Mouse (Mus musculus): Measurements from ENCODE around the gene Acot4. TPM values are rescaled to one million over a fixed set of nuclear protein-coding genes. Genes with fewer than 3 reads are reported as not detected.
"Not testable (repeated sequence)": the region's sequence is repeated elsewhere in the genome, so short reads cannot be mapped to it uniquely, and the experiment has no call there.

The Acot4 gene
- polyA plus RNA-seq, 1 experiment, result 0.66 TPM

DNA sequence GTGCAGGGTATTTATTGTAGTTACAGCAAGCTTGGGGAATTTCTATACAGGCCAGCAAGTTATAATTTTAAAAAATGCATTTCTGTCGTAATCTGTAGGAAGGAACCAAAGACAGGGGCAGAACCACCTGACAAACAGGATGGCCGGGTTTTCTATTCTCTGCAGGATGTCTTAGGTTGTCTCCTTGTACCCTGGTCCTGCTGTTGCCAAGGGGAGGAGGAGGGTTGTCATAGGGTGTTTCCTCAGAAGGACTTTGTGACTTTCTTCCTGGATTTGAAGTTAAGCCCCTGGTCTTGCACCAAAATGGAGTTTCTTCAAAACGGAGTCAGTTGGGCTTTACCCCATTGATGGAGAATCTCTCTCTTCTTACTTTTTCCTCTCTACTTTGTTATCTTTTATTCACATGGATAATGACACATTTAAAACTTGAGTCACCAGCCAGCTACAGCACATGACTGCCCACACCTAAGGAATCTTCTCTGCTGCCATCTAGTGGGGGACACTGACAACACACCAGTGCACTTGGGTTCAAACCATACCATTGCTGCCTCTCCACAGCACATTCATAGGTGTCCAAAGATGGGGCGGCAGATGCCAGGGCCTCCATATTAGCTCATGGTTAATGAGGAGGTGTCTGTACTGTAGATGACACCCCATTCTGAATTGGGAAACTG, 7.4 kb upstream of the Acot4 start:
- no peaks in the 10 kb centered on the region for H3K4me1 ChIP-seq (replicated peaks; ENCODE audit: control insufficient read depth, insufficient read depth, low read length)
- DNase-seq, result peak; percentile 71
- WGBS, result 48% methylated on average over 4 of the region's 4 CpGs
- no peaks in the 10 kb centered on the region for H3K27me3 ChIP-seq (ENCODE audit: control insufficient read depth, insufficient read depth, low read length)
- no peak for TF ChIP-seq CTCF (IDR thresholded peaks at IDR 0.05; ENCODE audit: borderline replicate concordance, control insufficient read depth, extremely low read depth, insufficient read depth, low read length, poor library complexity)
- TF ChIP-seq POLR2A (IDR thresholded peaks at IDR 0.05; ENCODE audit: control insufficient read depth, extremely low read depth, insufficient read depth, low read length, poor library complexity), result no peak
- no peak overlapping the region for H3K4me3 ChIP-seq (ENCODE audit: control insufficient read depth, insufficient read depth, low read length)
- no peaks in the 10 kb centered on the region for H3K36me3 ChIP-seq (ENCODE audit: control insufficient read depth, insufficient read depth, low read length)
- no peak overlapping the region for H3K27ac ChIP-seq (ENCODE audit: control insufficient read depth, insufficient read depth, low read length)

- DNase-seq, result no peak
- Histone ChIP-seq H3K27me3 (ENCODE audit: control insufficient read depth, insufficient read depth, low read length) (no peaks in the 10 kb centered on the region), H3K36me3 (ENCODE audit: control insufficient read depth, insufficient read depth, low read length) (no peaks in the 10 kb centered on the region), H3K4me3 (ENCODE audit: control insufficient read depth, insufficient read depth, low read length) (no peak overlapping the region), H3K27ac (ENCODE audit: control insufficient read depth, insufficient read depth, low read length) (no peak overlapping the region), H3K4me1 (replicated peaks; ENCODE audit: control insufficient read depth, insufficient read depth, low read length) (no peaks in the 10 kb centered on the region)
- 92% methylated on average over 4 of the region's 4 CpGs for WGBS
- TF ChIP-seq CTCF (IDR thresholded peaks at IDR 0.05; ENCODE audit: borderline replicate concordance, control insufficient read depth, extremely low read depth, insufficient read depth, low read length, poor library complexity), result no peak
- TF ChIP-seq POLR2A (IDR thresholded peaks at IDR 0.05; ENCODE audit: control insufficient read depth, extremely low read depth, insufficient read depth, low read length, poor library complexity), result no peak
Measured at GRCm38 (mm10) chr12:84032854-84033253, 5.3 kb upstream of the Acot4 start.

DNA sequence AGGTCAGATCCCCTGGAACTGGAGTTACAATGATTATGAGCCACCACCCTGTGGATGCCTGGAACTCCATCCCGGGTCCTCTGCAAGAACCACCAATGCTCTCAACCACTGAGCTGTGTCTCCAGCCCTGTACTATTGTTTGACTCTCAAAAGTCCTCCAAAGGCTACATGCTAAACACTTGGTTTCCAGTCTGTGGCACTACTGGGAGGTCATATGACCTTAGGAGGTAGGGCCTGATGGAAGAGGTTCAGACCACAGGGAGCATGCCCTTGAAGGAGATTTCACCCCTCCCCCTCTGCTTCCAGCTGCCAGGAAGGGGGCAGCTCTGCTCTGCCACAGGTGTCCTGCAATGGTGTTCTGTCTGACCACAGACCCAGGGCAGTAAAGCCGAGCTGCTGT, 4.9 kb upstream of the Acot4 start:
- H3K27ac ChIP-seq (ENCODE audit: control insufficient read depth, insufficient read depth, low read length); DNase-seq: not testable (repeated sequence)
- 51% methylated on average over 2 of the region's 2 CpGs for WGBS

DNA sequence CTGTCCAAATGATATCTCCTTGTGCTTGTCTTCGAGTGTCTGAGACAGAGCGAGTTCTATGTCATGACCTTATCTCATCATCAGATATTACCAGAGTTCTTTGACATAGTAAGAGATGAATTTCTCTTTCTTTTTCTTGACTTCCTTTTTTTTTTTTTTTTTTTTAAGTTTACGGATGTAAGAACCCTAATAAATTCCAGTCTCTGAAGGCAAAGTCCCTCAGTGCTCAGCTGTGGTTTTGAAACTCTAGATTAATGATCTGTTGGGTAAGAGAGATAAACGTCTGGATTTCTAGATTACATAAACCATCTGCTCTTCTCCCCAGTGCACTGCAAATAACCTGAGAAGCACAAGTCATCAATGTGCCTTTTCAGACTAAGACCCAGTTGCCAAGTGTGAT, 4.1 kb upstream of the Acot4 start:
- whole genome bisulfite sequencing, result 5% methylated on average over 4 of the region's 4 CpGs
- no peak for TF ChIP-seq POLR2A (IDR thresholded peaks at IDR 0.05; ENCODE audit: control insufficient read depth, extremely low read depth, insufficient read depth, low read length, poor library complexity)
- TF ChIP-seq CTCF (IDR thresholded peaks at IDR 0.05; ENCODE audit: borderline replicate concordance, control insufficient read depth, extremely low read depth, insufficient read depth, low read length, poor library complexity), result no peak

More for the DNA sequence above, 4.9 kb upstream of the Acot4 start:
- H3K36me3 ChIP-seq (ENCODE audit: control insufficient read depth, insufficient read depth, low read length); H3K27me3 ChIP-seq (ENCODE audit: control insufficient read depth, insufficient read depth, low read length); H3K4me1 ChIP-seq (replicated peaks; ENCODE audit: control insufficient read depth, insufficient read depth, low read length); H3K4me3 ChIP-seq (ENCODE audit: control insufficient read depth, insufficient read depth, low read length): not testable (repeated sequence)

GRCm38 (mm10) chr12:84038691-84039111, 522 bp downstream of the Acot4 start, which contains the start of gene Gm49366:
Gm49366 (plus strand) TSS chr12:84038935.
- H3K27me3 ChIP-seq (ENCODE audit: control insufficient read depth, insufficient read depth, low read length); H3K27ac ChIP-seq (ENCODE audit: control insufficient read depth, insufficient read depth, low read length); H3K36me3 ChIP-seq (ENCODE audit: control insufficient read depth, insufficient read depth, low read length); H3K4me1 ChIP-seq (replicated peaks; ENCODE audit: control insufficient read depth, insufficient read depth, low read length): not testable (repeated sequence)
- peak; percentile 3 for DNase-seq
- peak within 1 kb of the TSS; percentile 44 for H3K4me3 ChIP-seq (ENCODE audit: control insufficient read depth, insufficient read depth, low read length)
- 37% methylated on average over 39 of the region's 39 CpGs for WGBS

More for the DNA sequence above, 4.1 kb upstream of the Acot4 start:
- H3K27me3 ChIP-seq (ENCODE audit: control insufficient read depth, insufficient read depth, low read length), result no peaks in the 10 kb centered on the region
- no peak for DNase-seq
- H3K36me3 ChIP-seq (ENCODE audit: control insufficient read depth, insufficient read depth, low read length), result no peaks in the 10 kb centered on the region
- no peak overlapping the region for H3K4me3 ChIP-seq (ENCODE audit: control insufficient read depth, insufficient read depth, low read length)
- H3K4me1 ChIP-seq (replicated peaks; ENCODE audit: control insufficient read depth, insufficient read depth, low read length), result peaks cover 3% of the 10 kb centered on the region; the same call in 1 of the 2 replicates
- H3K27ac ChIP-seq (ENCODE audit: control insufficient read depth, insufficient read depth, low read length), result no peak overlapping the region

DNA sequence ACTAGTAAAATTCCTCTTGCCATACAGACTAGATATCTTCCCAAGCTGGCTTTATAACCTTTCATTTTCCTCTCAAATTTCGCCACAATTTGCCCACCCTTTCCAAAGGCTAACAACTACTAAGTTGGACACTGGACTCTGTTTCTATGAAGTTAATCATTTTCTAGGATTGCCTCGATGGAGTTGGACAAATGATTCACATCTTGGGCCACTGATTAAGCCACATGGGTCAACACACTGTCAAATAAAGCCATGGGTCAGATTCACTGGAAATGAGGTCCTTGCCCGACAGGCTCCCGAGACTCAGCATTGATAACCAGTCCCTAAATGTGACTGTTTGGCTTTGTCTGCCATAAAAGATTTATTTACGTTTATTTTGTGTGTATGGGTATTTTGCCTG, 4.1 kb downstream of the Acot4 start:
- H3K4me1 ChIP-seq (replicated peaks; ENCODE audit: control insufficient read depth, insufficient read depth, low read length), result peaks cover 3% of the 10 kb centered on the region; the same call in 1 of the 2 replicates
- TF ChIP-seq POLR2A (IDR thresholded peaks at IDR 0.05; ENCODE audit: control insufficient read depth, extremely low read depth, insufficient read depth, low read length, poor library complexity), result no peak
- TF ChIP-seq CTCF (IDR thresholded peaks at IDR 0.05; ENCODE audit: borderline replicate concordance, control insufficient read depth, extremely low read depth, insufficient read depth, low read length, poor library complexity), result no peak
- H3K27ac ChIP-seq (ENCODE audit: control insufficient read depth, insufficient read depth, low read length), result no peak overlapping the region
- H3K4me3 ChIP-seq (ENCODE audit: control insufficient read depth, insufficient read depth, low read length), result no peak overlapping the region
- H3K36me3 ChIP-seq (ENCODE audit: control insufficient read depth, insufficient read depth, low read length), result no peaks in the 10 kb centered on the region
- DNase-seq, result no peak
- H3K27me3 ChIP-seq (ENCODE audit: control insufficient read depth, insufficient read depth, low read length), result no peaks in the 10 kb centered on the region
- 92% methylated on average over 5 of the region's 5 CpGs for WGBS

- Histone ChIP-seq H3K36me3 (ENCODE audit: control insufficient read depth, insufficient read depth, low read length) (no peaks in the 10 kb centered on the region), H3K4me1 (replicated peaks; ENCODE audit: control insufficient read depth, insufficient read depth, low read length) (no peaks in the 10 kb centered on the region), H3K27ac (ENCODE audit: control insufficient read depth, insufficient read depth, low read length) (no peak overlapping the region), H3K4me3 (ENCODE audit: control insufficient read depth, insufficient read depth, low read length) (no peak overlapping the region), H3K27me3 (ENCODE audit: control insufficient read depth, insufficient read depth, low read length) (no peaks in the 10 kb centered on the region)
- TF ChIP-seq POLR2A (IDR thresholded peaks at IDR 0.05; ENCODE audit: control insufficient read depth, extremely low read depth, insufficient read depth, low read length, poor library complexity) (no peak), CTCF (IDR thresholded peaks at IDR 0.05; ENCODE audit: borderline replicate concordance, control insufficient read depth, extremely low read depth, insufficient read depth, low read length, poor library complexity) (no peak)
- DNase-seq, result no peak
- 95% methylated on average over 2 of the region's 2 CpGs for WGBS
Measured at GRCm38 (mm10) chr12:84044045-84044444, 5.9 kb downstream of the Acot4 start.
